Mouse (Mus musculus) embryonic facial prominence, embryonic 10.5 days (tissue): ENCODE measurements around the gene Gpr1. TPM values are rescaled to one million over a fixed set of nuclear protein-coding genes. Genes with fewer than 3 reads are reported as not detected.
"Not testable (repeated sequence)": the region's sequence is repeated elsewhere in the genome, so short reads cannot be mapped to it uniquely, and the experiment has no call there.

Experiments
- DNase-seq: peaks from one replicate; pipeline ENCODE4 v3.0.0-alpha.2; 2017; ENCODE audit warnings: low spot score
- H3K27ac ChIP-seq: fragments of 300-500 bp; sonication (generic); replicated peaks from 2 replicates; pipeline ENCODE4 v1.5.1; 2016; ENCODE audit warnings: mild to moderate bottlenecking
- H3K27me3 ChIP-seq: fragments of 300-500 bp; sonication (generic); replicated peaks from 2 replicates; pipeline ENCODE4 v1.6.1; 2016; ENCODE audit warnings: low read depth, mild to moderate bottlenecking; ENCODE audit not compliant: poor library complexity, severe bottlenecking
- H3K36me3 ChIP-seq: fragments of 300-500 bp; sonication (generic); replicated peaks from 2 replicates; pipeline ENCODE4 v1.6.1; 2016; ENCODE audit warnings: mild to moderate bottlenecking, moderate library complexity
- H3K4me1 ChIP-seq: fragments of 300-500 bp; sonication (generic); 2 replicates; pipeline ENCODE4 v1.6.1; 2016
- H3K4me3 ChIP-seq: fragments of 300-500 bp; sonication (generic); 2 replicates; pipeline ENCODE4 v1.5.1; 2016; ENCODE audit warnings: mild to moderate bottlenecking, moderate library complexity
- H3K9me3 ChIP-seq: fragments of 300-500 bp; sonication (generic); 2 replicates; pipeline ENCODE4 v1.6.1; 2016; ENCODE audit warnings: mild to moderate bottlenecking
- WGBS: fragments of 180-500 bp; shearing (Covaris S2); methylation state at CpG from one replicate; pipeline ENCODE4 v1.1.7; 2016; 5-methylcytosine and 5-hydroxymethylcytosine counted together
- microRNA-seq: library from miRNA; unstranded; fragments of <30 nt; microRNA quantifications from one replicate; pipeline ENCODE4, GENCODE M21; 2017
- polyA plus RNA-seq: library from polyadenylated mRNA; unstranded; fragments of >200 nt; fragmentation: Nextera tagmentation; extraction: Ambion mirVana; gene quantifications from 2 replicates; pipeline ENCODE4 v1.2.1, GENCODE M21; 2016

Gpr1 gene
- polyA plus RNA-seq, 1 experiment from 2014 or later: 0.12 TPM

GRCm38 (mm10) chr1:63168638-63169037, 45.7 kb downstream of the Gpr1 start:
- 79% methylated on average over 2 of the region's 2 CpGs for whole genome bisulfite sequencing
- Histone ChIP-seq H3K4me3 (no peak overlapping the region), H3K27ac (no peak overlapping the region), H3K4me1 (no peaks in the 10 kb centered on the region), H3K27me3 (no peaks in the 10 kb centered on the region), H3K9me3 (no peaks in the 10 kb centered on the region), H3K36me3 (peaks cover 91% of the 10 kb centered on the region)
- DNase-seq: no peak

GRCm38 (mm10) chr1:63140231-63140630, 74.1 kb downstream of the Gpr1 start:
- Histone ChIP-seq H3K27me3 (no peaks in the 10 kb centered on the region), H3K36me3 (peaks cover 67% of the 10 kb centered on the region), H3K4me1 (no peaks in the 10 kb centered on the region), H3K9me3 (no peaks in the 10 kb centered on the region), H3K27ac (no peak overlapping the region), H3K4me3 (no peak overlapping the region)
- WGBS: 96% methylated on average over 13 of the region's 13 CpGs
- DNase-seq: no peak

- H3K27ac ChIP-seq, H3K4me1 ChIP-seq, H3K9me3 ChIP-seq, DNase-seq, H3K4me3 ChIP-seq, H3K27me3 ChIP-seq: not testable (repeated sequence)
- peaks cover 51% of the 10 kb centered on the region for H3K36me3 ChIP-seq
- WGBS: 88% methylated on average over 1 of the region's 1 CpGs
These were observed 75.8 kb downstream of the Gpr1 start for GRCm38 (mm10) chr1:63138586-63138985.

- no peak for DNase-seq
- no peaks in the 10 kb centered on the region for H3K4me1 ChIP-seq
- 84% methylated on average over 2 of the region's 2 CpGs for WGBS
- H3K27ac ChIP-seq: no peak overlapping the region
- H3K9me3 ChIP-seq: no peaks in the 10 kb centered on the region
- H3K4me3 ChIP-seq: no peak overlapping the region
- no peaks in the 10 kb centered on the region for H3K27me3 ChIP-seq
- peaks cover 44% of the 10 kb centered on the region for H3K36me3 ChIP-seq
These were observed 76.4 kb downstream of the Gpr1 start for GRCm38 (mm10) chr1:63137971-63138370.

- H3K9me3 ChIP-seq: no peaks in the 10 kb centered on the region
- H3K36me3 ChIP-seq: peaks cover 15% of the 10 kb centered on the region
- H3K27ac ChIP-seq: no peak overlapping the region
- no peak overlapping the region for H3K4me3 ChIP-seq
- no peak for DNase-seq
- WGBS: 78% methylated on average over 3 of the region's 3 CpGs
- no peaks in the 10 kb centered on the region for H3K27me3 ChIP-seq
- H3K4me1 ChIP-seq: peaks cover 8% of the 10 kb centered on the region
These were observed 79.8 kb downstream of the Gpr1 start for GRCm38 (mm10) chr1:63134530-63134929.

Small RNA genes within 50 kb of the gene (microRNA-seq; reads per million reads assigned to microRNA genes)
- gene Gm24557 (not detected), gene Gm27512 (not detected)

Other genes with a start within 250 kb of the Gpr1 start
- 9.7 and 10.4 TPM in 2 replicates for gene Ino80d, start 99.9 kb downstream of the Gpr1 start, polyA plus RNA-seq
- gene Eef1b2, start 37.7 kb downstream of the Gpr1 start, polyA plus RNA-seq: 653 and 654 TPM in 2 replicates
- 142 and 149 TPM in 2 replicates for gene Ndufs1, start 37.7 kb downstream of the Gpr1 start, polyA plus RNA-seq
- 18.8 and 21.0 TPM in 2 replicates for gene Zdbf2, start 58.7 kb upstream of the Gpr1 start, polyA plus RNA-seq
- 4.3 and 5.1 TPM in 2 replicates for gene Adam23, start 231.3 kb upstream of the Gpr1 start, polyA plus RNA-seq